Mouse (Mus musculus) kidney, postnatal 0 days (tissue): Measurements from ENCODE around the gene Fam205a4. TPM values are rescaled to one million over a fixed set of nuclear protein-coding genes. Genes with fewer than 3 reads are reported as not detected.
"Not testable (repeated sequence)": the region's sequence is repeated elsewhere in the genome, so short reads cannot be mapped to it uniquely, and the experiment has no call there.

Experiments
- ATAC-seq: fragments of 200-750 bp; cut with Nextera tagmentation; replicated peaks from 2 replicates; pipeline ENCODE4 v1.8.0; 2017; ENCODE audit warnings: low read depth, moderate number of reproducible peaks, moderate TSS enrichment, moderate library complexity; ENCODE audit not compliant: low FRiP score
- DNase-seq: peaks from one replicate; pipeline ENCODE4 v3.0.0-alpha.2; 2016; ENCODE audit warnings: low spot score
- H3K27ac ChIP-seq: fragments of 300-500 bp; sonication (generic); 2 replicates; pipeline ENCODE4 v1.5.1; 2014; ENCODE audit warnings: mild to moderate bottlenecking
- H3K27me3 ChIP-seq: fragments of 300-500 bp; sonication (generic); 2 replicates; pipeline ENCODE4 v1.6.1; 2014; ENCODE audit warnings: low read length, mixed read lengths; ENCODE audit not compliant: insufficient read depth
- H3K36me3 ChIP-seq: fragments of 300-500 bp; sonication (generic); 2 replicates; pipeline ENCODE4 v1.6.1; 2014; ENCODE audit warnings: low read length, mixed read lengths; ENCODE audit not compliant: insufficient read depth
- H3K4me1 ChIP-seq: fragments of 300-500 bp; sonication (generic); replicated peaks from 2 replicates; pipeline ENCODE4 v1.6.1; 2014; ENCODE audit warnings: antibody characterized with exemption, low read length, mixed read lengths; ENCODE audit not compliant: insufficient read depth
- H3K4me2 ChIP-seq: fragments of 300-500 bp; sonication (generic); 2 replicates; pipeline ENCODE4 v1.6.1; 2014; ENCODE audit warnings: mild to moderate bottlenecking, low read length, moderate library complexity, mixed read lengths
- H3K4me3 ChIP-seq: fragments of 300-500 bp; sonication (generic); replicated peaks from 2 replicates; pipeline ENCODE4 v1.5.1; 2014; ENCODE audit warnings: low read depth, low read length
- H3K9ac ChIP-seq: fragments of 300-500 bp; sonication (generic); 2 replicates; pipeline ENCODE4 v1.6.1; 2014; ENCODE audit warnings: low read depth, low read length
- H3K9me3 ChIP-seq: fragments of 300-500 bp; sonication (generic); replicated peaks from 2 replicates; pipeline ENCODE4 v1.6.1; 2016; ENCODE audit warnings: low read length, inconsistent platforms, mixed read lengths
- WGBS: fragments of 180-500 bp; shearing (Covaris S2); extraction: QIAGEN DNeasy Blood & Tissue Kit; methylation state at CpG from one replicate; pipeline ENCODE4 v1.1.7; 2014; 5-methylcytosine and 5-hydroxymethylcytosine counted together
- polyA plus RNA-seq: library from polyadenylated mRNA; unstranded; fragments of >200 nt; fragmentation: Nextera tagmentation; extraction: Ambion mirVana; gene quantifications from 2 replicates; pipeline ENCODE4 v1.2.1, GENCODE M21; 2015

Fam205a4 gene
- 0.31 and 0.39 TPM in 2 replicates for polyA plus RNA-seq

DNA sequence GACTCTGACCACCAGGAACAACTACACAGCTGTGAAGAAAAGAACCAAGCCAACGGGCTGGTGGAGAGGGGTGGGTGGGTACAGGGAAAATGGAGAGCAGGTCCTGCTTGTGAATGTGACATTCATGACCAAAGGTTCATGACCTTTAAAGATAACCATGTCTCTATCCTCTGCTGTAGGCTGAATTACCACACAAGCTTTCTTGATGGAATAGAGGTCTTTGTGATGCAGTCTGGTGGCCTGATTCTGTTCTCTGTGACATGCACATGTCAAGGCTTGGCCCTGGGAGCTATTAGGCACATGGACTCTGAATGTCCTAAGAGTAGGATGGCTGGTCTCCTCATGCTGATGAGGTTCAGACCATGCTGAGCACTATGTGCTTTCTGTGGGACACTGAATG is at the start of gene Fam205a4:
Gene Fam205a4 (plus strand): TSS at position 301 of the 400 bp plus-strand sequence.
- not testable (repeated sequence) for ATAC-seq, DNase-seq
- no CpG with 5 or more reads among the region's 1 CpGs for WGBS

DNA sequence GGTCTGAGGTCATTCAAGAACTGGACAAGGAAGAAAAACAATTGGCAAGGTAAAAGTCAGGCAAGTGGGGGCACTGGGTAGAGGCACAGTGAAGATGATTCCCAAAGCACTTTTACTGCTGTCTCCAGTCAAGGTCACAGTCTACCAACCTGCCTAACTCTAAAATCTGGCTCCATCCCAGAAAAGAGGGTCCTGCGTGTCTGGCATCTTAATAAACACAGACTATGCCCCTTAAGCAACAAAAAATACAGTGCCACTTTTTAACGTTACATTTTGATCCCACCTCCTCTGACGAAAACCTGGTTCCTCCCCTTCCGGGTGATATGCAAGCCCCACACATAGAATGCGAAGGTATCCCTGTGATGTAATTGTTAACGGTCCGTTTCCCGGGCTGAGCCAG is 24.6 kb upstream of the Fam205a4 start, which contains the start of gene Gm20878:
Gene Gm20878 (plus strand): TSS at position 301 of the 400 bp plus-strand sequence.
- WGBS: no CpG with 5 or more reads among the region's 8 CpGs

More for the DNA sequence above, at the start of gene Fam205a4:
- H3K27ac ChIP-seq, H3K27me3 ChIP-seq, H3K4me2 ChIP-seq, H3K9ac ChIP-seq, H3K9me3 ChIP-seq, H3K4me3 ChIP-seq, H3K36me3 ChIP-seq, H3K4me1 ChIP-seq: not testable (repeated sequence)

More for the DNA sequence above, 24.6 kb upstream of the Fam205a4 start, which contains the start of gene Gm20878:
- H3K9ac ChIP-seq, H3K4me2 ChIP-seq, ATAC-seq, H3K27me3 ChIP-seq, DNase-seq, H3K4me3 ChIP-seq, H3K4me1 ChIP-seq, H3K9me3 ChIP-seq, H3K36me3 ChIP-seq, H3K27ac ChIP-seq: not testable (repeated sequence)

Other genes with a start within 250 kb of the Fam205a4 start
- 152 and 154 TPM in 2 replicates for gene Dctn3, start 242.9 kb upstream of the Fam205a4 start, polyA plus RNA-seq
- gene Arid3c, start 234.9 kb upstream of the Fam205a4 start, polyA plus RNA-seq: 0.08 and 0.14 TPM in 2 replicates
- gene Galt, start 210.8 kb upstream of the Fam205a4 start, polyA plus RNA-seq: 72.1 and 75.2 TPM in 2 replicates
- 58.4 and 64.4 TPM in 2 replicates for gene Sigmar1, start 209.9 kb upstream of the Fam205a4 start, polyA plus RNA-seq
- gene Ccl27a, start 191.8 kb upstream of the Fam205a4 start, polyA plus RNA-seq: 39.1 and 42.1 TPM in 2 replicates
- gene Gm21541, start 62.4 kb upstream of the Fam205a4 start, polyA plus RNA-seq: 8.4 and 14.8 TPM in 2 replicates
- gene Gm20878, start 24.5 kb upstream of the Fam205a4 start, polyA plus RNA-seq: 1.2 and 1.5 TPM in 2 replicates
- 0.07 TPM in 1 of 2 replicates, not detected in the other for gene Gm21093, start 68.7 kb downstream of the Fam205a4 start, polyA plus RNA-seq
- not detected in 2 replicates for gene Gm3893, start 125.1 kb downstream of the Fam205a4 start, polyA plus RNA-seq
- 0.33 TPM in 1 of 2 replicates, not detected in the other for gene Gm13304, start 148.8 kb downstream of the Fam205a4 start, polyA plus RNA-seq
- gene Gm13306, start 187.4 kb downstream of the Fam205a4 start, polyA plus RNA-seq: 0.28 TPM in 1 of 2 replicates, not detected in the other
- gene Gm13305, start 202.5 kb downstream of the Fam205a4 start, polyA plus RNA-seq: 0.21 TPM in 1 of 2 replicates, not detected in the other